Mouse (Mus musculus) induced T-regulatory cell, adult 2 months (primary cell): ENCODE data around the gene Wdr66.
A peak's percentile ranks its signal among the peaks of the same experiment; 100 is the strongest.

Source experiments
- DNase-seq: peaks from one replicate; pipeline ENCODE4 v3.0.0-alpha.2; 2012; ENCODE audit warnings: low read depth

The Wdr66 gene

DNA sequence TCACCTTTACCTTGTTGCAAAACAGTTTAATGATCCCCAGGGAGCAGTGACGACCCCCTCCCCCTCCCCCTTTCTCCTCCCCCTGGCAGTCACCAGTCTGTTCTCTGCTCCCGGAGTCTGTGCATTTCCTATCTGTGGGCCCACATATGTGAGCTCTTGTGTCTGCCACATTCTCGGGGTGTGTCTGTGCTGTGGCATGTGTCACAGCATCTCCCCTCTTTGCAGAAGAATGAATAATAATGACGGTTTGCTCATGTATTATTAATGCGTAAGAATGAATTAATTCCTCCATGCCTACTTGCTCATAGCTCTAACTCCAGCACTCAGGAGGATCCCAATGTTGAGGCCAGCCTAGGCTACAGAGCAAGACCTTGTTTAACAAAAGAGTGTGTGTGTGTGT is 21.0 kb downstream of the Wdr66 start:
- no peak for DNase-seq

DNA sequence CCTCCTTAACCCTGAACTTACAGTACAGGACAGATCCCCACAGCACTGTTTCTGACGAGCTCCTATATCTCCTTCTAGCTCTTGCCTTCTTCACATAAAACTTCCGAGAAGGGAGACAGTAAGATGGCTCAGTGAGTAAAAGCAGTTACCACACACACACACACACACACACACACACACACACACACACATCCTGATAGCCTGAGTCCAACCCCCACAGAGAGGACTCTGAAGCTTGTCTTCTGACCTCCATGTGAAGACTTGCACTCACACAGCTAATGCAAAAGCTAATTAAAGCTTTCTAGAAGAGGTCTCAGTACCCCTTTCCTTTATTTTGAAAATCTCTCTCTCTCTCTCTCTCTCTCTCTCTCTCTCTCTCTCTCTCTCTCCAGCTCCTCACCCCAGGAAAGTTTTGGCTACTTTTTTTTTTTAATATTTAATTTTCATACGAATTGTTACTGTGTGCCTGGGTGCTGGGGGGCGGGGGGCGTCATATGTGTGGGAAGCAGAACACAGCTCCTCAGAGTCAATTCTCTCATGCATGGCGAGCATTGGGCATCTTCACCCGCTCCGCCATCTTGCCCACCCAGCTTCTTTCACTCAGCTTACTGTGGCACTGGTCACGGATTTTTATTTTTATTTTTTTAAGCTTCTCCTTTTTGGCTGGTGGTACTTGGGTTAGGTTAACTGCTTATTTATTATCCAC is 24.9 kb downstream of the Wdr66 start:
- no peak for DNase-seq

DNA sequence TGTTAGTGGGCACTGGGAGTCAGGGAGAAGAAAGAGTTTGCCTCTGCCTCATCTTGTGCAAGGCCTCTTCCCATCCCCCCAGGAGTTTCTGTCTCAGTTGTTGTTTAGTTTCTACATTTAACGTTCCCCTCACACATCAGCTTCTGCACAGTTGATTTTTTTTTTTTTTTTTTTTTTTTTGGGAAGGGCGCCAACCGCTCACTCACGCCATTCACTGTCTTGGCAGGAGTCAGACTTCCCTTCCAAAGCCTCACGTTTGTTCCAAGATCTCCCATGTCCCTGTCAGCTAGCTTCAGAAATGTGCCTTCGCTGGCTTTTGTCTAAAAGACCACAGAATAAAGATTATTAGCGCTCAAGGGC is 25.4 kb downstream of the Wdr66 start:
- DNase-seq = no peak

DNA sequence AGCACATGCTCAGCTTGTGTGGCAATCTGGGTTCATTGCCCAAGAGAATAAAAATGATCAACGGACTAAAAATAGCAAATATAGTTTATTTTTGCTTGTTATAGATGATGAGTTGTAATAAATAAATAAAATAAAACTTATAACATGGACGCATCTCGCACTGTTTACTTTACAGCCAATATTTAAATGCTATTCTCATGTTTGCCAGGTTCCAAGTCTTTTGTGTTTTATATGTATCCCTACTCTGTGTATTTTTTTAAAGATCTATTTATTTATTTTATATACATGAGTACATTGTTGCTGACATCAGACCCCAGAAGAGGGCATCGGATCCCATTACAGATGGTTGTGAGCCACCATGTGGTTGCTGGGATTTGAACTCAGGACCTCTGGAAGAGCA is 25.8 kb downstream of the Wdr66 start:
- no peak for DNase-seq

DNA sequence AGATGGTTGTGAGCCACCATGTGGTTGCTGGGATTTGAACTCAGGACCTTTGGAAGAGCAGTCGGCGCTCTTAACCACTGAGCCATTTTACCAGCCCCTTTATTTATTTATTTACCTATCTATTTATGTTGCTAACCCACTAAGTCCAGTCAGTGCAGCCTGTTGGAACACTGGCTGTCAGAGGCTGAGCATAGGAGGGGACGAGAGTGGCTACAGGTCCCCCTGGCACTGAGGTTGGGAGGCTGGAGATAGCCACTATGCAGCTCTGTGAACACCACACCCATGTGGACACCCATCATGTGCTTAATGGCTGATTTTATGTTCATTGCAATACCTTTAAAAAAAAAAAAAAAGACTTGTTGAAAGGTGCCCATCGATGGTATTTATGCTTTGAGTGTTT is 27.3 kb downstream of the Wdr66 start:
- no peak for DNase-seq

DNA sequence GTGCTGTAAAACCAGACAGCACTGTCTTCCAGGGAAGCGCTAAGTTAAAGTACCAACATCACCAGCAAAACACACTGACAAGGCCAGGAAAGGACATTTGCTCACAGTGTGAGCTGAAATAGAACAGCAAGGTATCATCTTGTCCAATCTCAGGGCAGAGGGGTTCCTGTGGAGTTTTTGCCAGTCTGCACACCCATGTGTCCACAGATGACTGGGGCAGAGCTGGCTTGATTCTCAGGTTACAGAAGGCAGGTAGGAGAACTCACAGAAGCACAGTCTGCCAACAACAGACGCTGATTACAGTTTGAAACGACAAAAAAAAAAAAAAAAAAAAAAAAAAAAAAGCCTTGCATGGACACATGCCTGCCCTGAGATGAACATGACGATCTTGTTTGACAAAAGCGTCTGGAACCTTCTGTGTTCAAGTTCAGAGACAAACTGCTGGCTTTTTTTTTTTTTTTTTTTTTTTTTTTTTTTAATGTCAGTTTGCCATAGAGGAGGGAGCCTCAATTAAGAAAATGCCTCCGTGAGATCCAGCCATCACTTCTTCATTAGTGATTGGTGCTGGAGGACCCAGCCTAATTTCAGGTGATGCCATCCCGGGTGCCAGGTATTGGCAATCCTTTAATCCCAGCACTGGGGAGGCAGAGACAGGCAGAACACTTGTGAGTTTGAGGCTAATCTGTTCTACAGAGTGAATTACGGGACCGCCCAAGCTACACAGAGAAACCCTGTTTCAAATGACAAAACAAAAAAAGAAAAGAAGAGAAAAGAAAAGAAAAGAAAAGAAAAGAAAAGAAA is 29.6 kb downstream of the Wdr66 start:
- no peak for DNase-seq

DNA sequence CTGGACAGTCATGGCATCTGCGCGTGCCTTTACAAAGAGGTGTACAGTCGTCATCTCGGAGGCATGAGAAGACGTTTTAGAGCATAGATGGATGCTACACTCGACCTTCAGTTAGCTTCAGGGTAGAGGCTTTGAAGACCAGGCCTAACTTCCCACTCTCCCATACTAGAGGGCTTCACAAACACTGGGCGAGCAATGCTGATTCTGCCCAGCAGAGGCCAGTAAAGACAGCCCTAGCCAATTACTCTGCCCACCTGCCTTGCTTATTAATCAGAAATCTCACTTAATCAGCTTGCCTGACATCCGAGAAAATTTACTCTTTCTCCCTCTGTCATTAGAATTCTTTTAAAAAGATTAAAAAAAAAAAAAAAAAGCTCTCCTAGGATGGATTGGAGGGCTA is 33.3 kb downstream of the Wdr66 start:
- peak; percentile 20 for DNase-seq

DNA sequence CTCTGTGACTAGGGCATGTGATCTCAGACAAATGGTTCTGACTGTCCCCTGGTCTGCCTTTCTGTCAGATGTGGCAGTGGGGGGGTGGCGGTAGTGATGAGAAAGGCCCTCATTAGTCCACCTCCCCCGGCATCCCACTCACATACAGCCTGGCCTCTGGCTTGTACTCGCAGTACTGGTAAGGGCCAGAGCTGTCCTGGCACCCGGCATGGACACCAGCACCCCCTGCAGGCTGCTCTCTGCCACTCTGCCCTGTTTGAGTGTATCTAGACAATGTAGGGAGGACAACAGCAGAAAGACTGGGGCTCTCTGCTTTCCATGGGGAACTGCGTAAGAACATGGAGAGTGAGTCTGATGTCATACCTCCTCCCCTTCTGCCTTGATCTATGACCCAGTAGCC is 36.2 kb downstream of the Wdr66 start:
- peak; percentile 28 for DNase-seq

DNA sequence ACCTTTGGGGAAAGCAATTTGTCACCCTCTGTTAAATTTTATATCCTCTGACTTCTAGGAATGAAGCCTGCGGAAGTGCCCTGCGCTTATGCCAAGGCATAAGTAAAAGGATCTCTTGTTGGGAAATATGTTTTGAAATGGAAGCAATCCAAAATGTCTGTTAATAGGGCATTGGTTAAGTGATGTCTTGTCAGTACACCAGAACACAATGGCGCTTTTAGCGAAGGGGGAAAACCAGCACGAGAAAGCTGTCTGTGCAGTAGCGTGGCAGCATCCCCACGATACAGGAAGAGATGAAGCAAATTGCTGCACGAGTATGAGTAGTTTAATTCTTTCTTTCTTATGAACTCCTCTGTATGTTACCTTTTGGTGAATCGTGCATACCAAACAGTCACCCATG is 42.8 kb downstream of the Wdr66 start:
- no peak for DNase-seq

DNA sequence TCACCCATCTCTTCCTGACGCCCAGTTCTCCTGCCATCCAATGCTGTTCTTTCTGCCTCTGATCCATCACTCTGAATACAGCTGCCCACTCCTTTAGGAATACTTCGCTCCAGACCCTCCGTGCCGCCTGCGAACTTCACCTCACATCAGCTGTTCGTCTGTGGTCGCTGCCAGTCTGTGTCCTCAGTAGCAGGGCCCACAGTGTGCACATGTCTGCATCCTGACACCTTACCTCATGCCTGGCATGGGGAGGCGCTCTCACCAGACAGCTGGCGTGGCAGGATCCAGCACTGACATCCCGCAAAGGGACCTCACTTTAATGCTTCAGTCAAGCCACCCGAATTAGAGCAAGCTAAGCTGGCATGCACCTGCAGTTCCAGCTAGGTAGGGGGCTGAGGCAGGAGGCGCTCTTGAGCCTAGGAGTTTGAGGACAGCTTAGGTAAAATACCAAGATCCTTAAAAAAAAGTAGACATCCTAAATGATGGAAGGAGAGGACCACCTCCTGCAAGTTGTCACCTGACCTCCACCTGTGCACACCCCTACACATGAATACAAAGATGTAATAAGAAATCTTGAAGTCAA is 44.4 kb downstream of the Wdr66 start:
- peak; percentile 28 for DNase-seq

DNA sequence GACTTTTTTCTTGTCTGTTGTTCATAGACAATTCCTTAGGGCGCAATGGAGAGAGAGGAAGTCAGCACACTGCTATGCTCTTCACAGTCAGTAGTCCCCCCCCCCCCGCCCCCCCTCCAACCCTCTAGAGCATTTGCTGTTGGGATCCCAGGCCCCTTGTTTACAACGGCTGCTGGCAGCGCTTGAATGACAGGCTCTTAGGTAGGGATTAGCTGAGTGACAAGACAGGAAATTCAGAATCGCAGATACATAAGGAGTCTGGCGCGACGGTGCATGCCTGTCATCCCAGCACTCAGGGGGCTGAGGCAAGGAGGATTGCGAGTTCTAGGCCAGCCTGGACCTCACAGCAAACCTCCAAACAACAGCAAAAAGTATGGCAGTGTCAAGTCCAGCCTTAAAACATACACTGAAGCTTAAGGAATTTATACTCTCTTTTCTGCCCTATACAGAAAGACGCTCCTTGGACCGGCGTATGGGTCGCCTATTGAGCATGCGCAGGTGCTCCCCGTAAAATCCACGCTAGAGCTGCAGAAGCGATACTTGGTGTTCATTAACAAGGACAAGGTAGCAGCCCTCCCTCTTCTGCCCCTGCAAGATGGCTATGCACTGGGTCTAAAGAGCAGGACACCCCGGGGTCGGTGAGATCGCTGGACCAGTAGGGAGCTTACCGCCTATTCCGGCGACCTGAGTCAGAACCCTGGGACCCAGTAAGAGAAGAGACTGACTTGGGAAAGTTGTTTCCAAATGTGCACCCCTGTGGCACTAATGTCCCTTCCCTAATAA is 45.3 kb downstream of the Wdr66 start:
- no peak for DNase-seq

DNA sequence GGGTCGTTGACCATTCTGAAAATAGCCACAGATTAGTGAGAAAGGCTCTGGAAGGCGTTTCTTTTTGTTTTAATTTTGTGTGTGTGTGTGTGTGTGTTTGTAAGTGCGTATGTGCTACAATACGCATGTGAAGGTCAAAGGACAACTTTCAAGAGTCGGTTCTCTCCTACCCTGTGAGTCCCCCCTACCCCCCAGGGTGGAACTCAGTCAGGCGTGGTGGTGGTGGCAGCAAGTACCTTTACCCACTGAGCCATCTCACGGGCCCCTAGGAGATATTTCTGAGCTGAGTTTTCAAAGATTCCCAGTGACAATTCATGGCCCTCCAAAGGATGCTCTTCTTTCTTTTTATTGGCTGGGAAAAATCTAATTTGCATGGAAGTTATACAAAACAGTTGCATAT is 45.9 kb downstream of the Wdr66 start:
- DNase-seq = no peak

DNA sequence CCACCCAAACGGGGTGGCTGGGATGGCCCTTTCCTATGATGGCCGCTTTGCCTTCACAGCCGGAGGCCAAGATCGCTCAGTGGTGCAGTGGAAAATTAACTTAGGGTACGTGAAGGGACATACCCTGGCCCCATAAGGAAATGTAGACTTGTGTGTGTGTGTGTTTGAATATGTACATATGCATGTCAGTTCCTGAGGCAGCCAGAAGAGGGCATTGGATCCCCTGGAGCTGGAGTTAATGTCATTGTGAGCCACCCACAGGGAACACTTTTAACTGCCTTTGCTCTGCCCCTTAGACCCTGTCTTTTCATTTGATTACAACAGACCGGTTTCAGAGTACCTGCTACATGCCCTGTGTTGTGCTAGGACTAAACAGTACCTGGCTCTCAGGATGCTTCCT is 46.6 kb downstream of the Wdr66 start:
- peak; percentile 25 for DNase-seq

DNA sequence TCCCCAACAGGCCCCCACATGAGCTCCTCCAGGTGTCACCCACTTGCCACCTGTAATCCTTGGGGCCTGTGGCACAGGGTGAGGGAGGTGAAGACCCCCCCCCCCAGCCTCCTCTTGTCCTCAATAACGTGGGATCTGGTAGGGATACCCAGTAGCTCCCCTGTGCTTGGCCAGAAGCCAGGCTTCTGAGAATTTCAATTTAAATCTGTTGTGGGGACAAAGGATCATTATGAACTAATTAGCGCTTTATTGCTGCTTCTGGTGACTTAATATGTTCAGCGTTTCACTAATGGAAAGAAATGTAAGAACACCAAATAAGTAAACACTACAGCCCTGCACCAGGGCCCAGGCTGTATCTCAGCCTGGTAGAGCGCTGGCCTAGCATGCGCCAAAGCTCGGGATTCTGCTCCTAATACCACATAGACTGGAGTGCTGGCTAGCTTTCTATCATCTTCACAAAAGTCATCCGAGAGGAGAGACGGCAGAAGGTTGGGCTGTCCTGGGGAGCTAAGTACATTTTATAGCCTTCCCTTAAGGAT is 48.7 kb downstream of the Wdr66 start:
- no peak for DNase-seq

DNA sequence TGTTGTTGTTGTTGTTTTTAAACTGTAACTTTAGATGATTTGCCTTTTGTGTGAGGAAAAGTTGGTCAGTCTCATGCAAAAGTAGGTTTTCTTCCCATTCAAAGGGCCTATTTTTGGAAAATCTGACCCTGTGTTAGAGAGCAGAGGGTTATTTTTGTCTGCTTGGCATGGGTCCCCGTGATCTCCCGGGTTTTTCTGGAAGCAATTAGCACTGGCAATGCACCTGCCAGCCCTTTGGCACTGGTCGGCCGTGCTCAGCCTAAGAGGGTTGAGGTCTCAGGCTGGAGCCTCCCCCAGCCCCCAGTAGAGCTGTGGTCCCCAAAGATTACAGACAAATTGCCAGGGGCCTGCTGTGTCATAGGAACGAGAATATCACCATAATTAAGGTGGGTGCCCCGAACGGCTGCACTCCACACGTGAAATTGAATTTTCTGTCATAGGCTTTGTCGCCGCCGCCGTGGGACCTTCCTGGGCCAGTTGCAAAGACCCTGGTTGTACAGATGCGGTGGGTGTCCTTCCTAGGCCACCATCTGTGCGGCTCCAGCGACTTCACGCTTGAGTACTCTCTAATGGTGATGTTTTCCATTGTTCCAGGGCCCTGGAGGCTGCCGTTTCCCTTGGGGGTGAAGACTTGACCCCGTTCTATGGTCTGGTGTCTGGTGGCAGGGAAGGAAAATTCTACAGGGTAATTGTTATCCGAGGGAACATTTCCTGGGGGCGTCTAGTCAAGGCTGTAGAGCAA is 50.0 kb downstream of the Wdr66 start:
- DNase-seq = no peak

DNA sequence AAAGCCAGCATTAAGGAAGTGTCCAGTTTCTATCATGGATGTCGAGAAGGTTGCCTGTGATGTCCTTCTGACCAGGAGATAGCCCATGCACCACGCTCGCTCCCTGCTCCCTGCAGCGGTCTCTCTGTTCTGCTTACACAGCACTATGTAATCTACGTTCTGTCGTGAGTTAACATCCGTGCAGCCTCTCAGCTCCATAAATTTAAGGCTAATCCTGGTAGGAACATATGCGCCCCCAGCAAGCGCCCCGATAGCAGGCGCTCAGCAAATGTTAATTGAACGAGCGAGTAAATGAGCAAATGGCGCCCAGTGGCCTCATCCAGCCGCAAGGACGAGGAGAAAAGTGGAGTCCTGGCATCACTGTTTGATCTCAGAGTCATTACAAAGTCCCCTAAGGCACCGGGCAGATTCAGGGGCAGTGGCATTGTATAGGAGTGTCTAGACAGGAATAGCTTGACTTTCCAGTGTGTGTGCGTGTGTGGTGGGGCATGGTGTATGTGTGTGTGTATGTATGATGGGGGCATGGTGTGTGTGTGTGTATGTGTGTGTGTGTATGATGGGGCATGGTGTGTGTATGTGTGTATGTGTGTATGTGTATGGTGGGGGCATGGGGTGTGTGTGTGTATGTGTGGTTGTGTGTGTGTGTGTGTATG is 55.9 kb downstream of the Wdr66 start:
- no peak for DNase-seq

DNA sequence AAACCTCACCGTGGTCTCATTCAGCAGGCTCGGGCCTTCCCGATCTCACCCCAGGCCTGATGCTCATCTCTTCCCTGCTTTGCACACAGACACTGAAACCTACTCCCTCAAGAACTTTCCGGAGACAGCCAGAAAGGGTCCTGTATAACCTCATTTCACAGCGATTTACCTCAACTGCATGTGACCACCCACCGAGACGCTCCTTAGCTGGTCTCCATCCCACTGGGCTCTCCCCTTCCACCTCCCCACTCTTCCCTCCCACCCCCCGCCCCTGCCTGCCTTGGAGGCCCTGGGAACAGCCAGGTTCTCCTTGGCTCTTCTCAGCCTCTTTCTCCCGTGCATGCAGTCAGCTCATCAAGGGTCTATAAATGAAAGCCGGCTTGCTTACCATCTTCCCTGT is 57.9 kb downstream of the Wdr66 start:
- no peak for DNase-seq

DNA sequence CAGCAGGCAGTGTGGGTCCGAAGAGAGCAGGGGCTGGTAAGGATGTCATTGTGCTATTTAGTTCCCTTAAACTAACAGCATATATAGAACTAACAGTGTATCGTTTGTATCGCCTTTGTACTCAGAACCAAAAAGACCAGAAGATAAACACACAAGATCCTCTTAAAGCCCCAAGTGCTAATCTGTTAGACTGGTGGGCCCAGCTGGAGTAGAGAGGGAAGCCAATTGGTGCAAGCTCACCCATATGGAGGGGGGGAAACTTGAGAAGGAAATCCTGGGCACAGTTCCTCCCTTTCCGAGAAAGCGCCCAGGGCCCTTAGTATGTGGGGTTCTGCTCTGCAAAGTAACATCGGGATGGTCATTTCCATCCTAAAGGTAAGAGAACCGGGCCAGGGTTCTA is 58.3 kb downstream of the Wdr66 start:
- DNase-seq = no peak

DNA sequence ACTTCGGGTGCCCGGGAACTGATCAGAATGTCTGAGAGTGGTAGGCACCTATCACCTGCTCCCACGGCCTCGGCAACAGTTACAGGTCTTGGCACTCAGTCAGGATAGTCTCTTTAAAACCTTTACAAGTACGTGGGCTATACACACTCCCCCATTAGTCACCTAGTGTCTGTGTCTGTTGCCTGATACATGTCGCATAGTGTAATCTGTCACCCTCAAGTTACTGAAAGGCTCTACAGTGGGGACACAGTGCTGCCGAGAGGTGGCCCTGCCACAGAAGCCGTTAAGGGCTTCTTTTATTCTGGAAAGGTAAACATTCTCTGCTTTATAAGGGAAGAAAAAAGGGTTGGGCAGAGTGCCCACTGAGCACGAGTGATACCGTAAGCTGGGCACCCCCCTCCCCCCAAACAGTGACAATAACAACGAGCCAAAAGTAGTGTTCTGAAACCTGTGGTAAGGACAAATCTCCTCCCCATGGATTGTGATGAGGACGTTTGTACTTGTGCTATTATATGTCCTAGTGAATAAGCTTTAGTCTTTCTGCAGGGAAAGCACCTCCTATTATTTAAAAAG is 61.2 kb downstream of the Wdr66 start:
- no peak for DNase-seq

DNA sequence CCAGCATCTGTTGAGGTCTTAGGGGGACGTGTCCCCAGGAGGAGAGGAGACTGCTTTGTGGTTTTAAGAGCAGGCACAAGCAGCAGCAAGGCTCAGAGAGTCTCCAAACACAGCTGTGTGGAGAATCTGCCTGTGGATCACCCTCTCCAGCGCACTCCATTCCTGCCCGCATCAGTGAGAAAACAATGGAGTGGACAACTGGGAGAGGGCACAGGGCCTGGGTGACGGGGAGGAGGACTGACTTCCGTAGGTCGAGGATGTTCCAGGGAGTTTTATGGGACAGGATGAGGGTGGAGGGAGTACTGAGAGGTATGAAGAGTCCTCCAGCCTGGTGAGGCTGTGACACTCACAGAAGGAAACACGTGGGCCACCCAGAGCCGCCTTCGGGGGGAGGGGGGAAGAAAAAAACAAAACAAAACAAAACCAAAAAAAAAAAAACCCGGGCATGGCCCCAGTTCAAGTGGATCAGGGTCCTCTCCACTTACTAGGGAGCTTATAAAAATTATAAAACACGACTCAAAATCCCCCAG is 62.0 kb downstream of the Wdr66 start:
- DNase-seq = peak; percentile 38
